Mouse (Mus musculus) bone marrow macrophage, adult 2 months (primary cell): ENCODE measurements around the gene Gsn. TPM values are rescaled to one million over a fixed set of nuclear protein-coding genes. Genes with fewer than 3 reads are reported as not detected.

Source experiments
- H3K27ac ChIP-seq: 2 replicates; pipeline ENCODE4 v1.5.1; 2012; ENCODE audit warnings: low read depth, low read length; ENCODE audit not compliant: insufficient read depth
- H3K4me1 ChIP-seq: 2 replicates; pipeline ENCODE4 v1.6.1; 2012; ENCODE audit warnings: low read length; ENCODE audit not compliant: control insufficient read depth, insufficient read depth
- H3K4me3 ChIP-seq: 2 replicates; pipeline ENCODE4 v1.5.1; 2012; ENCODE audit warnings: mild to moderate bottlenecking, low read length, moderate library complexity; ENCODE audit not compliant: insufficient read depth
- CTCF ChIP-seq: IDR thresholded peaks from 2 replicates; pipeline ENCODE4 v1.5.1; 2012; ENCODE audit warnings: low read depth, mild to moderate bottlenecking, low read length, moderate library complexity
- POLR2A ChIP-seq: IDR thresholded peaks from 2 replicates; pipeline ENCODE4 v1.6.1; 2012; ENCODE audit warnings: mild to moderate bottlenecking, low read depth, low read length, borderline replicate concordance
- polyA plus RNA-seq: library from polyadenylated mRNA; stranded (reverse); fragments of >200 nt; gene quantifications from 2 replicates; pipeline ENCODE4 v1.2.4, GENCODE M21; 2012; ENCODE audit not compliant: missing spikeins, insufficient read depth, insufficient read length

The Gsn gene
- polyA plus RNA-seq, 1 experiment: 330 TPM

- Histone ChIP-seq H3K4me3 (no peak overlapping the region; the same call in 1 of the 2 replicates), H3K4me1 (peaks cover 32% of the 10 kb centered on the region), H3K27ac (peak overlapping the region; percentile 95)
- TF ChIP-seq CTCF: no peak
- TF ChIP-seq POLR2A: no peak
These were observed 81.9 kb downstream of the Gsn start for GRCm38 (mm10) chr2:35338036-35338435.

GRCm38 (mm10) chr2:35338707-35339106 is 82.5 kb downstream of the Gsn start:
- Histone ChIP-seq H3K4me3 (peak overlapping the region; percentile 20; the same call in 1 of the 2 replicates), H3K4me1 (peaks cover 31% of the 10 kb centered on the region), H3K27ac (peak overlapping the region; percentile 95)
- TF ChIP-seq POLR2A: no peak
- no peak for TF ChIP-seq CTCF

GRCm38 (mm10) chr2:35342605-35343004 is 86.4 kb downstream of the Gsn start:
- H3K4me1 ChIP-seq: peaks cover 40% of the 10 kb centered on the region
- TF ChIP-seq CTCF: no peak
- no peak for TF ChIP-seq POLR2A
- H3K4me3 ChIP-seq: no peak overlapping the region
- peak overlapping the region; percentile 77 for H3K27ac ChIP-seq

- H3K4me1 ChIP-seq: peaks cover 29% of the 10 kb centered on the region
- peak overlapping the region; percentile 29 for H3K27ac ChIP-seq
- TF ChIP-seq CTCF (no peak), POLR2A (no peak)
- no peak overlapping the region for H3K4me3 ChIP-seq
These were observed 89.8 kb downstream of the Gsn start for GRCm38 (mm10) chr2:35345984-35346383.

- no peak overlapping the region for H3K4me3 ChIP-seq
- TF ChIP-seq CTCF (no peak), POLR2A (no peak)
- H3K27ac ChIP-seq: no peak overlapping the region
- peaks cover 17% of the 10 kb centered on the region for H3K4me1 ChIP-seq
These were observed 93.0 kb downstream of the Gsn start for GRCm38 (mm10) chr2:35349184-35349583.

Other genes starting within 250 kb of the Gsn start
- not detected in 2 replicates for gene Hc, start 194.9 kb upstream of the Gsn start, polyA plus RNA-seq
- 1.2 TPM in 2 replicates for gene AI182371, start 154.8 kb upstream of the Gsn start, polyA plus RNA-seq
- 45.2 and 46.0 TPM in 2 replicates for gene Cntrl, start 146.9 kb upstream of the Gsn start, polyA plus RNA-seq
- 259 and 260 TPM in 2 replicates for gene Rab14, start 55.3 kb upstream of the Gsn start, polyA plus RNA-seq
- 350 and 351 TPM in 2 replicates for gene Stom, start 80.6 kb downstream of the Gsn start, polyA plus RNA-seq
- not detected in 2 replicates for gene 4930568D16Rik, start 111.3 kb downstream of the Gsn start, polyA plus RNA-seq
- gene 4930402F06Rik, start 140.8 kb downstream of the Gsn start, polyA plus RNA-seq: not detected in 2 replicates
- gene Ggta1, start 206.9 kb downstream of the Gsn start, polyA plus RNA-seq: 67.5 and 83.4 TPM in 2 replicates